Comparison of ENCODE assay signal across 10 mouse cellular contexts in genomic region chr16:36985636-36986042, GRCm38 (mm10). TPM values are rescaled to one million over a fixed set of nuclear protein-coding genes. Genes with fewer than 3 reads are reported as not detected.
A peak's percentile ranks its signal among the peaks of the same experiment; 100 is the strongest.
DNase-seq lines count a peak whose midpoint lies in the region.
"Had no signal": no experiment of that assay in that cellular context is flagged by ENCODE, and none has a peak within 500 bp of the region (broad histone marks: within the 10 kb centered on the region; RNA-seq: fewer than 3 reads in every experiment).

No protein-coding gene starts in this region.

- peak; percentile 11 for DNase-seq in layer of hippocampus, adult 11-12 months (ENCODE audit: low spot score)
- no peak for DNase-seq in layer of hippocampus, adult 8-10 months (ENCODE audit: low spot score in 2 of 2)
- DNase-seq in c-Kit-positive CD71-negative TER-119-negative erythroid progenitor cells, embryonic 14.5 days (ENCODE audit: low read depth) = peak; percentile 29
- peak; percentile 39 for DNase-seq in lung, postnatal 36 days
- DNase-seq in thymus, postnatal 14 days = peak; percentile 15
- no peak for DNase-seq in left cerebral cortex, adult 9 months (ENCODE audit: low spot score in 2 of 2)
- no peak for DNase-seq in layer of hippocampus, postnatal 14 days (ENCODE audit: low spot score in 2 of 2)
- DNase-seq in retina, embryonic 14.5 days (ENCODE audit: low spot score) = no peak
- DNase-seq: cerebellum, adult 9-10 months; lung, embryonic 14.5 days had no signal

RNA-seq across cellular contexts. Expression of gene Fbxo40, which starts 4.6 kb away (rescaled TPM):
- under 1 TPM in 3 of 4 experiments, not detected in 1; 0.16 to 0.28 (median 0.20) TPM for total RNA-seq in layer of hippocampus, adult 8-10 months (2022)
- under 1 TPM in 1 of 2 experiments, not detected in 1; 0.33 TPM for total RNA-seq in layer of hippocampus, postnatal 14 days (2021)

RNA-seq across cellular contexts. Expression of gene Polq, which starts 25.9 kb away (rescaled TPM):
- 1 to 10 TPM in 3 of 4 experiments, under 1 TPM in 1; 0.70 to 1.4 (median 1.1) TPM for total RNA-seq in layer of hippocampus, adult 8-10 months (2022)
- 1 to 10 TPM; 1.6 to 2.1 TPM for total RNA-seq in layer of hippocampus, postnatal 14 days (2021)

RNA-seq across cellular contexts. Expression of gene Hcls1, which starts 50.9 kb away (rescaled TPM):
- 10 to 100 TPM in 2 of 4 experiments, 1 to 10 TPM in 2; 3.7 to 22.8 (median 12.1) TPM for total RNA-seq in layer of hippocampus, adult 8-10 months (2022)
- 1 to 10 TPM; 4.5 to 4.8 TPM for total RNA-seq in layer of hippocampus, postnatal 14 days (2021)

Comparison
In these comparisons a context has a peak if more than half of its experiments do, and no peak if none do; other contexts are left out.
1. DNase-seq: peak in layer of hippocampus, adult 11-12 months (single experiment), c-Kit-positive CD71-negative TER-119-negative erythroid progenitor cells, embryonic 14.5 days (single experiment), lung, postnatal 36 days (single experiment) and thymus, postnatal 14 days (single experiment); none in layer of hippocampus, adult 8-10 months (0 of 2), left cerebral cortex, adult 9 months (0 of 2), layer of hippocampus, postnatal 14 days (0 of 2) and retina, embryonic 14.5 days (single experiment).